Comparison of ENCODE assay signal across 15 mouse cellular contexts in genomic region chr2:28978461-28978860, GRCm38 (mm10).
"Had no signal": no experiment of that assay in that cellular context is flagged by ENCODE, and none has a peak within 500 bp of the region (broad histone marks: within the 10 kb centered on the region; RNA-seq: fewer than 3 reads in every experiment).

No protein-coding gene starts in this region.

- H3K9me3 ChIP-seq: kidney, embryonic 15.5 days; liver, embryonic 13.5 days; midbrain, embryonic 12.5 days; stomach, embryonic 15.5 days had no signal

- DNase-seq: kidney, adult 8-10 months; kidney, postnatal 10 days; kidney, postnatal 36 days; layer of hippocampus, postnatal 36 days; liver, embryonic 13.5 days; lung, adult 2 months; lung, postnatal 14 days; lung, postnatal 4 days; right cerebral cortex, postnatal 25 days; spleen, adult 18-20 months; thymus, postnatal 25 days had no signal

- H3K36me3 ChIP-seq: kidney, embryonic 15.5 days; liver, embryonic 13.5 days; midbrain, embryonic 12.5 days; stomach, embryonic 15.5 days had no signal

- H3K4me1 ChIP-seq: liver, embryonic 13.5 days had no signal

- H3K27ac ChIP-seq: kidney, embryonic 15.5 days; left cerebral cortex, adult 2 months; liver, embryonic 13.5 days; midbrain, embryonic 12.5 days; stomach, embryonic 15.5 days had no signal

- H3K4me3 ChIP-seq: kidney, embryonic 15.5 days; left cerebral cortex, adult 2 months; liver, embryonic 13.5 days; midbrain, embryonic 12.5 days; stomach, embryonic 15.5 days had no signal

- H3K4me2 ChIP-seq: kidney, embryonic 15.5 days; liver, embryonic 13.5 days; midbrain, embryonic 12.5 days; stomach, embryonic 15.5 days had no signal

- H3K9ac ChIP-seq: kidney, embryonic 15.5 days; liver, embryonic 13.5 days; midbrain, embryonic 12.5 days; stomach, embryonic 15.5 days had no signal
